Mouse (Mus musculus): ENCODE data around the gene Mmp15. TPM values are rescaled to one million over a fixed set of nuclear protein-coding genes. Genes with fewer than 3 reads are reported as not detected.
A peak's percentile ranks its signal among the peaks of the same experiment; 100 is the strongest.

Gene Mmp15
- polyA plus RNA-seq, 1 experiment from 2014 or later = 22.1 TPM

DNA sequence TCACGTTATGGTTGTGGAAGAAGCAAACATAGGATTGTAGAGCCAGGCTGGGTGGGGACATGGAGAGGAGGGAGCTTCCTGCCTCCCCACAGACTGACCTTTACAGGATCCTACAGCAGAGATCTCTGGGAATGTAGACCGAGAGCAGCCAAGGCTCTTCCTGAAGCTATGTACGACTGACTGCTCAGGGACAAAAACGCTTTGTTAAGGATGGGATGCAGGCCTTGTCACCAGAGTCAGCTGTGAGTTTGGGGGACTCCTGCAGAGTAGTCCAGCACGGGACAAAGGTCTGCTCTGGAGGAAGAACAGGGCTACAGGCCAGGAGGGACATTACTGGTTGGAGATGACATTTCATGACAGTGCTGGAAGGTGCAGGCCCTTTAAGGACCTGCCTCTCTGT, 27.4 kb upstream of the Mmp15 start:
- no peaks in the 10 kb centered on the region for H3K27me3 ChIP-seq
- H3K4me1 ChIP-seq (replicated peaks) = peaks cover 44% of the 10 kb centered on the region
- ATAC-seq (ENCODE audit: low FRiP score, low read depth) = no peak
- no peaks in the 10 kb centered on the region for H3K9me3 ChIP-seq
- H3K4me3 ChIP-seq = no peak overlapping the region
- H3K36me3 ChIP-seq = peaks cover 47% of the 10 kb centered on the region
- no peak overlapping the region for H3K9ac ChIP-seq
- WGBS = 31% methylated on average over 5 of the region's 5 CpGs
- no peak overlapping the region; the same call in 1 of the 2 replicates for H3K27ac ChIP-seq (replicated peaks)
- H3K4me2 ChIP-seq = no peak overlapping the region

GRCm38 (mm10) chr8:95326822-95327221, 25.2 kb upstream of the Mmp15 start:
- H3K4me1 ChIP-seq (replicated peaks) = peaks cover 42% of the 10 kb centered on the region
- no peak overlapping the region for H3K9ac ChIP-seq
- 85% methylated on average over 5 of the region's 5 CpGs for WGBS
- no peaks in the 10 kb centered on the region for H3K27me3 ChIP-seq
- H3K9me3 ChIP-seq = no peaks in the 10 kb centered on the region
- H3K4me2 ChIP-seq = no peak overlapping the region
- no peak for ATAC-seq (ENCODE audit: low FRiP score, low read depth)
- H3K36me3 ChIP-seq = peaks cover 47% of the 10 kb centered on the region
- H3K4me3 ChIP-seq = no peak overlapping the region
- H3K27ac ChIP-seq (replicated peaks) = no peak overlapping the region

DNA sequence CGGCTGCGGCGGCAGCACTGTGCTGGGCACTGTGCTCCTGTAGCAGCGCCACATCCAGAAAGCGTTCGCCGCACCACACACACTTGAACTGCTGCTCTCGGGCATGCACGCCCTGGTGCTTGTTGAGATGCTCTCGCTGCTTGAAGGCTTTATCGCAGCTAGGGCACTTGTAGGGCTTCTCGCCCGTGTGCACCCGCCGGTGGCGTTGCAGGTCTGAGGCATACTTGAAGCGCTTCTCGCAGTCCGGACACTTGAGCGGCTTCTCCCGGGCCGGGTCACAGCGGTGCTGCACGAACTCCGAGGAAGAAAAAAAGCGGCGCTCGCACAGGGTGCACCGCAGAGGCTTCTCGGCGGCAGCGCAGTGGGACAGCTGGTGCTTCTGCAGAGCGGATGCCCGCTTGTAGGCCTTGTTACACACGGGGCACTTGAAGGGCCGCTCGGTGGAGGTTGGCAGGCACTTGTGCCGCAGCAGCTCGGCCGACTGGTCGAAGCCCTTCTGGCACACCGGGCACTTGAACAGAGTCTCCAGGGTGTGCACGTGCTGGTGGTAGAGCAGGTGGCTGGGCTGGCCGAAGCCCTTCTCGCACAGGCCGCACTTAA, 24.1 kb upstream of the Mmp15 start:
- no peak overlapping the region for H3K4me2 ChIP-seq
- H3K9ac ChIP-seq = no peak overlapping the region
- no peaks in the 10 kb centered on the region for H3K27me3 ChIP-seq
- H3K27ac ChIP-seq (replicated peaks) = no peak overlapping the region
- peaks cover 48% of the 10 kb centered on the region for H3K4me1 ChIP-seq (replicated peaks)
- no peak overlapping the region for H3K4me3 ChIP-seq
- no peaks in the 10 kb centered on the region for H3K9me3 ChIP-seq
- ATAC-seq (ENCODE audit: low FRiP score, low read depth) = no peak
- peaks cover 47% of the 10 kb centered on the region for H3K36me3 ChIP-seq
- 84% methylated on average over 46 of the region's 46 CpGs for WGBS

DNA sequence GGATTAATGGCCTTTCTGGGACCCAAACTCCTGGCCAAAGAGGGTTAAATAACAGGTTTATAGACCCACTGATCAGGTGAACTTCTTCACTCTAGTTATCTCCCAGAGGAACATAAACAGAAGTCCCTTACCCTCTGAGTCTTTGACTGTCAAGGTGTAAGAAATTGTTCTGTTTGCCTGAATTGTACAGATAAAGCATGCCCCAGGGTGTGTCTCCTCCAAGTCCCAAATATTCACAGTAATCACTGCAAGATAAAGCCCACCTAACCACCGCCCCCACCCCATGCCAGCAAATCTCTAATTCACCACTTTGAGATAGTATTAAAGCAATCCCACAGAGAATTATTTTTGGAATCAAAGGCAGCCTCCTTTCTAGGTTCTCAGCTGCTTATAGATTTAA, 21.7 kb upstream of the Mmp15 start:
- Histone ChIP-seq H3K27me3 (no peaks in the 10 kb centered on the region), H3K4me2 (peak overlapping the region; percentile 88), H3K4me1 (replicated peaks) (peaks cover 44% of the 10 kb centered on the region), H3K36me3 (peaks cover 47% of the 10 kb centered on the region), H3K27ac (replicated peaks) (peak overlapping the region; percentile 90; the same call in 1 of the 2 replicates), H3K4me3 (peak overlapping the region; percentile 99), H3K9ac (peak overlapping the region; percentile 92), H3K9me3 (no peaks in the 10 kb centered on the region)
- no peak for ATAC-seq (ENCODE audit: low FRiP score, low read depth)
- WGBS = 91% methylated on average over 1 of the region's 1 CpGs

DNA sequence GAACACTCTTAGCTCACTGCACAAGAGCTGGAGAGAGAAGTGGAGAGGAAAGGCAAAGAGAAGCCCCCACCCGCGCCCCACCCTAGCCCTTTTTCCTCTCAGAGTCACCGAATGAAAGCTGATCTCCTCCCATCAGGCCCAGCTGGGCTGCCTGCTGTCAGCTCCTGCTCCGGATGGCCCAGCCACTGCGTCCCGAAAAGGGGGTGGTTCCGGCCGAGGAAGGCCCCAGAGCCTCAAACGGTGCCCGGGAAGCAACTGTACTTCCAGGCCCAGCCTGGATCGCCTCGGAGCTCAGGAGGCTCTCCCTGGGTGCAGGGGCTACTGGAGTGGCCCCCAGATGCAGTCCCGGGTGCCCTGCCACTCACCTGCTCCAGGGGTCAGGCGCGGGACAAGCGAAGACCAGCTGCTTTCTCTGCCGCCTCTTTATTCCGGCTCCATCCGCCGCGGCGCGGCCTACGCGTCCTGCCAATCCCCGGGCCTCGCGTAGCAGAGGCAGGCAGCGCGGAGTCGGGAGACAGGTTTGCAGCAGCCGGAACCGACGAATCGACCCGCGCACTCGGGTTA, 20.8 kb upstream of the Mmp15 start:
- Histone ChIP-seq H3K4me3 (peak overlapping the region; percentile 99), H3K4me1 (replicated peaks) (peaks cover 42% of the 10 kb centered on the region), H3K9me3 (no peaks in the 10 kb centered on the region), H3K27me3 (no peaks in the 10 kb centered on the region), H3K27ac (replicated peaks) (peak overlapping the region; percentile 90), H3K4me2 (peak overlapping the region; percentile 88), H3K9ac (peak overlapping the region; percentile 92), H3K36me3 (peaks cover 43% of the 10 kb centered on the region)
- WGBS = under 1% methylated on average over 38 of the region's 38 CpGs
- ATAC-seq (ENCODE audit: low FRiP score, low read depth) = peak; percentile 50

GRCm38 (mm10) chr8:95331720-95332436, 20.2 kb upstream of the Mmp15 start, which contains the start of the genes Zfp319 and Usb1:
Gene Zfp319, minus strand, starts transcription at chr8:95331950.
Gene Usb1, plus strand, starts transcription at chr8:95332284.
- peak within 1 kb of the TSS; percentile 90 for H3K27ac ChIP-seq (replicated peaks)
- H3K9ac ChIP-seq = peak within 1 kb of the TSS; percentile 92
- H3K9me3 ChIP-seq = no peaks in the 10 kb centered on the region
- H3K27me3 ChIP-seq = no peaks in the 10 kb centered on the region
- peaks cover 36% of the 10 kb centered on the region for H3K4me1 ChIP-seq (replicated peaks)
- peak within 1 kb of the TSS; percentile 88 for H3K4me2 ChIP-seq
- peak within 1 kb of the TSS; percentile 99 for H3K4me3 ChIP-seq
- under 1% methylated on average over 77 of the region's 80 CpGs for whole genome bisulfite sequencing
- ATAC-seq (ENCODE audit: low FRiP score, low read depth) = peak; percentile 94
- peaks cover 37% of the 10 kb centered on the region for H3K36me3 ChIP-seq

DNA sequence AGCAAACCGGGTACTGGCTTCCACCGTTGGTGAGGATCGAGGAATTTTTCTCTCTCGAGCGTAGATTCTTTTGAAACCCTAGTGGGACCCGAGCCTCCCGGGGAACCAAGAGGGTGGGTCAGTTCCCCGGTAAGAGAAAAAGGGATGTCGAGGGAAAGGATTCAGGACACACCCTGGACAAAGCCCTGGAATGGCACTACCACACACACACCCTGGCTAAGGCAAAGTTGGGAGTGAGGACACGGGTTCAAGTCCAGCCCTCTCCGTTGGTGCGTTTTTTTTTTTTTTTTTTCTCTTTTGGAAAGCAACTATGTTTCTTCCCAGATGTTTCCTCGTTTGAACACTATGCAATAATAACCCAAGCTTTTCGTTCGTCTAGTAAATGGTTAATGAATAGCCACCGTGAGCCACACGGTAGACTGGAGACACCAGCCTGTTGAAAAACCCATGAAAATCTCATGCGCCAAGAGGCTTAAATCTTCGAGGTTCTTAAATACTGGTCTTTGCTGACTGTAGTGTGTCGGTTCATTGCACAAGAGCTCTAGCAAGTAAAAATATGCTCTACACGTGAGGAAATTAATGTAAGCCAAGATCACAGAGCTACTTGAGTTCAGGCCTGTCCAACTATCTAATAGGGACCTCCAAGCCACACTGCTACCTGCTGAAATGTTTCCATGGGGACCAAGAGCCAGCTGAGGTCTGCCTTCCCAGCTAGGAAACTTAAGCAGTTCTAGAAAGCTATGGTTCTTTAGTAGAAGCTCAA, 19.4 kb upstream of the Mmp15 start:
- Histone ChIP-seq H3K27me3 (no peaks in the 10 kb centered on the region), H3K4me2 (peak overlapping the region; percentile 88), H3K9ac (peak overlapping the region; percentile 92), H3K4me1 (replicated peaks) (peaks cover 29% of the 10 kb centered on the region), H3K27ac (replicated peaks) (peak overlapping the region; percentile 90), H3K4me3 (peak overlapping the region; percentile 99), H3K36me3 (peaks cover 30% of the 10 kb centered on the region), H3K9me3 (no peaks in the 10 kb centered on the region)
- WGBS = 20% methylated on average over 21 of the region's 21 CpGs
- peak; percentile 27; the same call in 1 of the 2 replicates for ATAC-seq (ENCODE audit: low FRiP score, low read depth)

DNA sequence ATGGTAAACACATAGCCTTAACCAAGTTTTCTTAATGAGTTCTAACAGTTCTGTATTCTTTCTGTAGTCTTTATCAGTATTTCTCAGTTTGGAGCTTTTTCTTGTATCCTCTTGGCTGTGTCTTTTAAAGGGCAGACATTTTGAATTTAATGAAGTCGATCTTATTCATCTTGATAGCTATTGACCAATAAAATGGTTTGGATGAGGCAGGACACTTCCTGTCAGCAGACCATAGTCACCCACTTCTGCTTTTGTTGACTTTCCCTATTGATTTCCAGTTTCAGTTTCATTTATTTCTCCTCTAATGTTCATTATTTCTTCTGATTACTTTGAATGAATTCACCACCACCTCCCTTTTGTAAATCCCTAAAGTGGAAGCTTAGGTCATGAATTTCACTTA, 16.4 kb upstream of the Mmp15 start:
- Histone ChIP-seq H3K27ac (replicated peaks) (no peak overlapping the region), H3K36me3 (peaks cover 23% of the 10 kb centered on the region), H3K27me3 (no peaks in the 10 kb centered on the region), H3K4me1 (replicated peaks) (peaks cover 12% of the 10 kb centered on the region), H3K9ac (no peak overlapping the region), H3K4me2 (no peak overlapping the region), H3K4me3 (no peak overlapping the region), H3K9me3 (no peaks in the 10 kb centered on the region)
- ATAC-seq (ENCODE audit: low FRiP score, low read depth) = no peak
- 98% methylated on average over 1 of the region's 1 CpGs for WGBS

DNA sequence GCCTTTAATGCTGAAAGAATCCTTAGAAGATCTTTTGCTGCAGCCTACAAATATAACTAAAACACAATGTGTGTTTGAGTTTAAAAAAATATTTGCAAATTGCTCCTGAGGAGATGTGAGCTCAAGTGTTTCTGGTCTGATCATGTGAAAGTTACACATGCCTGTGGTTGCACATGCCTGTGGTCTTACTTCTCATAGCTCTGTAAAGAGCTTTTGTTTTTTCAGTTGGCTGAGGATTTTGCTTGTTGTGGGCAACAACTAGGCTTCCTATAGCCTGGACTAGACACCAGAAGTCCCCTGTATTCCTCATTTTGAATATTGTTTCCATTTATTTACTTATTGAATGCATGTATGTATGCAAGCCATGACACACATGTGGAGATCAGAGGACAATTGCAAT, 15.7 kb upstream of the Mmp15 start:
- H3K36me3 ChIP-seq = peaks cover 24% of the 10 kb centered on the region
- H3K9ac ChIP-seq = no peak overlapping the region
- no peak overlapping the region for H3K27ac ChIP-seq (replicated peaks)
- H3K4me2 ChIP-seq = no peak overlapping the region
- H3K4me3 ChIP-seq = no peak overlapping the region
- no peaks in the 10 kb centered on the region for H3K9me3 ChIP-seq
- no peaks in the 10 kb centered on the region for H3K27me3 ChIP-seq
- H3K4me1 ChIP-seq (replicated peaks) = peaks cover 10% of the 10 kb centered on the region
- no peak for ATAC-seq (ENCODE audit: low FRiP score, low read depth)

- Histone ChIP-seq H3K4me2 (no peak overlapping the region), H3K27ac (replicated peaks) (no peak overlapping the region), H3K9ac (no peak overlapping the region), H3K4me1 (replicated peaks) (peaks cover under 1% of the 10 kb centered on the region; the same call in 1 of the 2 replicates), H3K9me3 (no peaks in the 10 kb centered on the region), H3K27me3 (no peaks in the 10 kb centered on the region), H3K36me3 (peaks cover 35% of the 10 kb centered on the region), H3K4me3 (no peak overlapping the region)
- 66% methylated on average over 5 of the region's 5 CpGs for WGBS
- ATAC-seq (ENCODE audit: low FRiP score, low read depth) = no peak
These were observed 10.3 kb upstream of the Mmp15 start for GRCm38 (mm10) chr8:95341721-95342120.

- Histone ChIP-seq H3K4me2 (no peak overlapping the region), H3K9ac (no peak overlapping the region), H3K36me3 (peaks cover 29% of the 10 kb centered on the region), H3K27me3 (no peaks in the 10 kb centered on the region), H3K9me3 (no peaks in the 10 kb centered on the region), H3K27ac (replicated peaks) (no peak overlapping the region), H3K4me1 (replicated peaks) (peaks cover 20% of the 10 kb centered on the region), H3K4me3 (no peak overlapping the region)
- ATAC-seq (ENCODE audit: low FRiP score, low read depth) = no peak
- 76% methylated on average over 6 of the region's 6 CpGs for WGBS
These were observed 7.4 kb upstream of the Mmp15 start for GRCm38 (mm10) chr8:95344668-95345067.

Data from hindbrain, embryonic 15.5 days (tissue).